Mouse (Mus musculus): ENCODE measurements around the gene 1700006A11Rik. TPM values are rescaled to one million over a fixed set of nuclear protein-coding genes. Genes with fewer than 3 reads are reported as not detected.
"Not testable (repeated sequence)": the region's sequence is repeated elsewhere in the genome, so short reads cannot be mapped to it uniquely, and the experiment has no call there.

Gene 1700006A11Rik
- not detected in 2 replicates for polyA plus RNA-seq (2015; fragmentation: Nextera tagmentation; extraction: Ambion mirVana)

GRCm38 (mm10) chr3:124425940-124426339, at the start of gene 1700006A11Rik:
1700006A11Rik (minus strand) TSS chr3:124426040.
- Histone ChIP-seq H3K4me2 (replicated peaks) (no peak within 1 kb of the TSS), H3K27ac (replicated peaks) (no peak within 1 kb of the TSS), H3K4me1 (no peaks in the 10 kb centered on the region), H3K36me3 (no peaks in the 10 kb centered on the region), H3K27me3 (no peaks in the 10 kb centered on the region), H3K9ac (replicated peaks) (no peak within 1 kb of the TSS), H3K4me3 (no peak within 1 kb of the TSS), H3K9me3 (no peaks in the 10 kb centered on the region)
- 88% methylated on average over 1 of the region's 1 CpGs for WGBS
- ATAC-seq (replicated peaks): no peak

GRCm38 (mm10) chr3:124474291-124474690, 48.5 kb upstream of the 1700006A11Rik start:
- H3K36me3 ChIP-seq; H3K9me3 ChIP-seq; ATAC-seq (replicated peaks); H3K27ac ChIP-seq (replicated peaks); H3K4me3 ChIP-seq; H3K9ac ChIP-seq (replicated peaks); H3K4me1 ChIP-seq; H3K4me2 ChIP-seq (replicated peaks); H3K27me3 ChIP-seq: not testable (repeated sequence)
- WGBS: 95% methylated on average over 5 of the region's 5 CpGs

GRCm38 (mm10) chr3:124466102-124466730, 40.4 kb upstream of the 1700006A11Rik start:
- Histone ChIP-seq H3K4me3 (no peak overlapping the region), H3K9ac (replicated peaks) (no peak overlapping the region), H3K4me1 (no peaks in the 10 kb centered on the region), H3K27me3 (no peaks in the 10 kb centered on the region), H3K27ac (replicated peaks) (no peak overlapping the region), H3K9me3 (no peaks in the 10 kb centered on the region), H3K4me2 (replicated peaks) (no peak overlapping the region), H3K36me3 (no peaks in the 10 kb centered on the region)
- WGBS: 80% methylated on average over 6 of the region's 6 CpGs
- peak; percentile 74; the same call in 1 of the 2 replicates for ATAC-seq (replicated peaks)

GRCm38 (mm10) chr3:124392201-124392600, 33.6 kb downstream of the 1700006A11Rik start:
- WGBS: 43% methylated on average over 5 of the region's 5 CpGs
- Histone ChIP-seq H3K9me3 (no peaks in the 10 kb centered on the region), H3K36me3 (no peaks in the 10 kb centered on the region), H3K4me1 (no peaks in the 10 kb centered on the region), H3K4me3 (no peak overlapping the region), H3K27ac (replicated peaks) (no peak overlapping the region), H3K4me2 (replicated peaks) (no peak overlapping the region), H3K27me3 (no peaks in the 10 kb centered on the region), H3K9ac (replicated peaks) (no peak overlapping the region)
- ATAC-seq (replicated peaks): no peak

GRCm38 (mm10) chr3:124390101-124390500, 35.7 kb downstream of the 1700006A11Rik start:
- 73% methylated on average over 2 of the region's 2 CpGs for WGBS
- H3K36me3 ChIP-seq: no peaks in the 10 kb centered on the region
- no peak overlapping the region for H3K9ac ChIP-seq (replicated peaks)
- H3K27me3 ChIP-seq: no peaks in the 10 kb centered on the region
- ATAC-seq (replicated peaks): no peak
- H3K4me2 ChIP-seq (replicated peaks): no peak overlapping the region
- H3K9me3 ChIP-seq: no peaks in the 10 kb centered on the region
- H3K4me1 ChIP-seq: no peaks in the 10 kb centered on the region
- no peak overlapping the region for H3K4me3 ChIP-seq
- H3K27ac ChIP-seq (replicated peaks): no peak overlapping the region

GRCm38 (mm10) chr3:124389650-124390049, 36.2 kb downstream of the 1700006A11Rik start:
- H3K4me3 ChIP-seq: no peak overlapping the region
- no peak for ATAC-seq (replicated peaks)

GRCm38 (mm10) chr3:124385377-124385776, 40.5 kb downstream of the 1700006A11Rik start:
- not testable (repeated sequence) for H3K4me3 ChIP-seq; H3K9me3 ChIP-seq; H3K4me1 ChIP-seq; H3K4me2 ChIP-seq (replicated peaks); H3K36me3 ChIP-seq; H3K27me3 ChIP-seq; H3K9ac ChIP-seq (replicated peaks); H3K27ac ChIP-seq (replicated peaks); ATAC-seq (replicated peaks)
- 91% methylated on average over 18 of the region's 18 CpGs for WGBS

More at GRCm38 (mm10) chr3:124389650-124390049, 36.2 kb downstream of the 1700006A11Rik start:
- no peaks in the 10 kb centered on the region for H3K36me3 ChIP-seq
- WGBS: 65% methylated on average over 2 of the region's 2 CpGs
- H3K9me3 ChIP-seq: no peaks in the 10 kb centered on the region
- H3K4me2 ChIP-seq (replicated peaks): no peak overlapping the region
- H3K9ac ChIP-seq (replicated peaks): no peak overlapping the region
- H3K27me3 ChIP-seq: no peaks in the 10 kb centered on the region
- no peak overlapping the region for H3K27ac ChIP-seq (replicated peaks)
- no peaks in the 10 kb centered on the region for H3K4me1 ChIP-seq

GRCm38 (mm10) chr3:124372031-124372430, 53.8 kb downstream of the 1700006A11Rik start:
- 86% methylated on average over 2 of the region's 2 CpGs for WGBS
- H3K4me2 ChIP-seq (replicated peaks): no peak overlapping the region
- H3K9me3 ChIP-seq: no peaks in the 10 kb centered on the region
- no peak overlapping the region for H3K27ac ChIP-seq (replicated peaks)
- H3K27me3 ChIP-seq: no peaks in the 10 kb centered on the region
- H3K9ac ChIP-seq (replicated peaks): no peak overlapping the region
- no peak overlapping the region for H3K4me3 ChIP-seq
- no peaks in the 10 kb centered on the region for H3K36me3 ChIP-seq
- H3K4me1 ChIP-seq: no peaks in the 10 kb centered on the region
- no peak for ATAC-seq (replicated peaks)

GRCm38 (mm10) chr3:124357533-124357932, 68.3 kb downstream of the 1700006A11Rik start:
- no peak overlapping the region for H3K4me3 ChIP-seq
- no peaks in the 10 kb centered on the region for H3K9me3 ChIP-seq
- no peaks in the 10 kb centered on the region for H3K27me3 ChIP-seq
- no peaks in the 10 kb centered on the region for H3K36me3 ChIP-seq
- no peak overlapping the region for H3K9ac ChIP-seq (replicated peaks)
- no peak overlapping the region for H3K27ac ChIP-seq (replicated peaks)
- no peak overlapping the region for H3K4me2 ChIP-seq (replicated peaks)
- H3K4me1 ChIP-seq: no peaks in the 10 kb centered on the region
- WGBS: 86% methylated on average over 3 of the region's 3 CpGs
- ATAC-seq (replicated peaks): no peak

Other genes with a start within 250 kb of the 1700006A11Rik start
- 30.6 and 35.7 TPM in 2 replicates for gene Tram1l1, start 105.2 kb downstream of the 1700006A11Rik start, polyA plus RNA-seq (2015; fragmentation: Nextera tagmentation; extraction: Ambion mirVana)
- gene 1700003H04Rik, start 155.1 kb upstream of the 1700006A11Rik start, polyA plus RNA-seq (2015; fragmentation: Nextera tagmentation; extraction: Ambion mirVana): not detected in 2 replicates

Measured in forebrain, embryonic 15.5 days (tissue).